ENCODE assay signal across 27 mouse cellular contexts in genomic region chr3:57303486-57303885, GRCm38 (mm10). TPM values are rescaled to one million over a fixed set of nuclear protein-coding genes. Genes with fewer than 3 reads are reported as not detected.
DNase-seq lines count a peak whose midpoint lies in the region; ATAC-seq and TF ChIP-seq lines count a peak whose summit lies in the region.
"Had no signal": no experiment of that assay in that cellular context is flagged by ENCODE, and none has a peak within 500 bp of the region (broad histone marks: within the 10 kb centered on the region; RNA-seq: fewer than 3 reads in every experiment).

No protein-coding gene starts in this region.

- no peak overlapping the region for H3K4me2 ChIP-seq in heart, postnatal 0 days (ENCODE audit: low read depth, low read length)
- peak overlapping the region; percentile 78 for H3K4me2 ChIP-seq in myocyte (ENCODE audit: low read depth)
- H3K4me2 ChIP-seq: hindbrain, embryonic 15.5 days; limb, embryonic 13.5 days; liver, embryonic 11.5 days; midbrain, embryonic 12.5 days had no signal

- no peak for TF ChIP-seq EP300 in heart, postnatal 0 days (IDR thresholded peaks at IDR 0.05; ENCODE audit: low read depth)

- H3K27ac ChIP-seq in heart, postnatal 0 days (ENCODE audit: low read depth): peak overlapping the region; percentile 51
- H3K27ac ChIP-seq: hindbrain, embryonic 15.5 days; layer of hippocampus, adult 2 months; midbrain, embryonic 12.5 days had no signal

- H3K27me3 ChIP-seq in heart, postnatal 0 days (ENCODE audit: control insufficient read depth, insufficient read depth, low read length): no peaks in the 10 kb centered on the region
- H3K27me3 ChIP-seq in C2C12 (ENCODE audit: control insufficient read depth, insufficient read depth, insufficient read length): no peaks in the 10 kb centered on the region
- no peaks in the 10 kb centered on the region for H3K27me3 ChIP-seq in myocyte (ENCODE audit: control insufficient read depth, insufficient read depth, insufficient read length)
- H3K27me3 ChIP-seq: hindbrain, embryonic 15.5 days; limb, embryonic 13.5 days; midbrain, embryonic 12.5 days had no signal

- no peak for TF ChIP-seq POLR2A in myocyte (IDR thresholded peaks at IDR 0.05; ENCODE audit: insufficient read length, low read depth)

- H3K79me2 ChIP-seq in C2C12 (ENCODE audit: control insufficient read depth, insufficient read depth) (no peaks in the 10 kb centered on the region), myocyte (ENCODE audit: control insufficient read depth, insufficient read depth) (no peaks in the 10 kb centered on the region)

- H3K9me3 ChIP-seq in heart, postnatal 0 days (replicated peaks; ENCODE audit: control insufficient read depth, low read length): no peaks in the 10 kb centered on the region
- H3K9me3 ChIP-seq: hindbrain, embryonic 15.5 days; limb, embryonic 13.5 days; midbrain, embryonic 12.5 days had no signal

- no peaks in the 10 kb centered on the region for H3K79me3 ChIP-seq in C2C12 (ENCODE audit: low read depth)

- 60% methylated on average over 3 of the region's 3 CpGs for WGBS in heart, postnatal 0 days

- DNase-seq in heart, postnatal 0 days (ENCODE audit: low spot score): no peak
- DNase-seq in heart, adult 9 months (ENCODE audit: low spot score in 2 of 2): no peak
- peak; percentile 41 for DNase-seq in NIH3T3 (ENCODE audit: low read depth)
- DNase-seq in urinary bladder, postnatal 36 days (ENCODE audit: low spot score in 2 of 2): no peak
- DNase-seq: adrenal gland, adult 2 months; adrenal gland, postnatal 36 days; cerebellum, adult 2 months; cerebellum, postnatal 14 days; heart, postnatal 36 days; kidney, adult 18-20 months; kidney, postnatal 36 days; liver, postnatal 0 days; lung, postnatal 36 days; thymus, adult 2 months; thymus, postnatal 36 days had no signal

- peak overlapping the region; percentile 24 for H3ac ChIP-seq in C2C12 (ENCODE audit: control insufficient read depth, insufficient read length, low read depth)
- H3ac ChIP-seq in myocyte (ENCODE audit: control insufficient read depth, insufficient read length): no peak overlapping the region

- no peak overlapping the region for H3K4me3 ChIP-seq in heart, postnatal 0 days (ENCODE audit: low read depth, low read length)
- H3K4me3 ChIP-seq in C2C12 (ENCODE audit: insufficient read depth, poor library complexity, severe bottlenecking): no peak overlapping the region
- H3K4me3 ChIP-seq in myocyte: peak overlapping the region; percentile 0
- H3K4me3 ChIP-seq: erythroblast, embryonic 14.5 days; hindbrain, embryonic 15.5 days; layer of hippocampus, adult 2 months; limb, embryonic 13.5 days; midbrain, embryonic 12.5 days had no signal

- TF ChIP-seq CTCF in heart, postnatal 0 days (IDR thresholded peaks at IDR 0.05; ENCODE audit: low read depth): no peak
- no peak for TF ChIP-seq CTCF in C2C12 (IDR thresholded peaks at IDR 0.05; ENCODE audit: control insufficient read depth, insufficient read depth, insufficient read length)

- H3K9ac ChIP-seq in heart, postnatal 0 days (replicated peaks; ENCODE audit: low read depth, low read length): no peak overlapping the region
- H3K9ac ChIP-seq: hindbrain, embryonic 15.5 days; limb, embryonic 13.5 days; liver, postnatal 0 days; midbrain, embryonic 12.5 days had no signal

- no peaks in the 10 kb centered on the region for H3K36me3 ChIP-seq in heart, postnatal 0 days (replicated peaks; ENCODE audit: control insufficient read depth, insufficient read depth, low read length)
- no peaks in the 10 kb centered on the region for H3K36me3 ChIP-seq in C2C12 (ENCODE audit: control insufficient read depth, insufficient read depth)
- H3K36me3 ChIP-seq in myocyte (ENCODE audit: control insufficient read depth, insufficient read depth): no peaks in the 10 kb centered on the region
- H3K36me3 ChIP-seq: hindbrain, embryonic 15.5 days; limb, embryonic 13.5 days; midbrain, embryonic 12.5 days had no signal

- no peaks in the 10 kb centered on the region for H3K4me1 ChIP-seq in heart, postnatal 0 days (ENCODE audit: control insufficient read depth, insufficient read depth)
- H3K4me1 ChIP-seq: hindbrain, embryonic 15.5 days; midbrain, embryonic 12.5 days had no signal

- ATAC-seq in heart, postnatal 0 days (ENCODE audit: insufficient read depth, low read depth): no peak
- ATAC-seq: activated CD4-positive, CD25-positive, alpha-beta regulatory T cell, adult 4 months; forebrain, embryonic 16.5 days; inflammation-experienced regulatory T-cells, adult 6 months; liver, postnatal 0 days had no signal

TF ChIP-seq in C2C12, 6 proteins besides CTCF, POLR2A, EP300 and RAD21:
- TF ChIP-seq USF1 (IDR thresholded peaks at IDR 0.05; ENCODE audit: low read depth) (no peak), MYOD1 (IDR thresholded peaks at IDR 0.05; ENCODE audit: control insufficient read depth, insufficient read length, low read depth) (no peak), MAX (IDR thresholded peaks at IDR 0.05) (no peak), CEBPB (IDR thresholded peaks at IDR 0.05; ENCODE audit: low read depth) (no peak), FOSL1 (IDR thresholded peaks at IDR 0.05; ENCODE audit: insufficient read depth, low read length, poor library complexity, severe bottlenecking) (no peak), MYOG (IDR thresholded peaks at IDR 0.05; ENCODE audit: control insufficient read depth, extremely low read depth, insufficient read length) (no peak)

TF ChIP-seq in myocyte, 11 proteins besides CTCF, POLR2A, EP300 and RAD21:
- no peak for TF ChIP-seq POLR2AphosphoS2 (IDR thresholded peaks at IDR 0.05; ENCODE audit: insufficient read length, low read depth)
- no peak for TF ChIP-seq MYOD1 (IDR thresholded peaks at IDR 0.05; ENCODE audit: control insufficient read depth in 1 of 3, insufficient read length in 2 of 3, low read depth in 2 of 3)
- TF ChIP-seq MYOG (IDR thresholded peaks at IDR 0.05; ENCODE audit: control insufficient read depth in 1 of 3, insufficient read depth in 1 of 3, insufficient read length in 2 of 3, low read depth in 2 of 3): no peak
- TF ChIP-seq E2F4 (IDR thresholded peaks at IDR 0.05; ENCODE audit: insufficient read depth): no peak
- no peak for TF ChIP-seq MAX (IDR thresholded peaks at IDR 0.05; ENCODE audit: low read depth)
- no peak for TF ChIP-seq SRF (IDR thresholded peaks at IDR 0.05; ENCODE audit: control insufficient read depth, insufficient read length, low read depth)
- TF ChIP-seq REST (IDR thresholded peaks at IDR 0.05; ENCODE audit: insufficient read depth, insufficient read length): no peak
- TF ChIP-seq CEBPB (IDR thresholded peaks at IDR 0.05; ENCODE audit: insufficient read depth, poor library complexity, severe bottlenecking): no peak
TF ChIP-seq in myocyte: peak in this region for 0.

RNA-seq across cellular contexts. Expression of gene Tm4sf1, which starts 1.7 kb away (rescaled TPM):
- total RNA-seq in heart, postnatal 0 days (2014; rRNA removed; ENCODE audit: low replicate concordance): 141 and 192 TPM in 2 replicates
- polyA plus RNA-seq in heart, postnatal 0 days (2015; fragmentation: Nextera tagmentation; extraction: Ambion mirVana): 333 and 346 TPM in 2 replicates
- 963 TPM for polyA plus RNA-seq in C2C12 (2012; fragmentation: generic; extraction: Trizol)
- 119 TPM for polyA plus RNA-seq in myocyte (2012; fragmentation: generic; extraction: Trizol)
- total RNA-seq: granulocyte monocyte progenitor cell, adult 5-6 weeks had no signal
- polyA plus RNA-seq: erythroblast, embryonic 14.5 days; inflammation-experienced regulatory T-cells, adult 6 months had no signal
